Mouse (Mus musculus): ENCODE measurements around the gene Zdhhc20.
"Not testable (repeated sequence)": the region's sequence is repeated elsewhere in the genome, so short reads cannot be mapped to it uniquely, and the experiment has no call there.

The Zdhhc20 gene

DNA sequence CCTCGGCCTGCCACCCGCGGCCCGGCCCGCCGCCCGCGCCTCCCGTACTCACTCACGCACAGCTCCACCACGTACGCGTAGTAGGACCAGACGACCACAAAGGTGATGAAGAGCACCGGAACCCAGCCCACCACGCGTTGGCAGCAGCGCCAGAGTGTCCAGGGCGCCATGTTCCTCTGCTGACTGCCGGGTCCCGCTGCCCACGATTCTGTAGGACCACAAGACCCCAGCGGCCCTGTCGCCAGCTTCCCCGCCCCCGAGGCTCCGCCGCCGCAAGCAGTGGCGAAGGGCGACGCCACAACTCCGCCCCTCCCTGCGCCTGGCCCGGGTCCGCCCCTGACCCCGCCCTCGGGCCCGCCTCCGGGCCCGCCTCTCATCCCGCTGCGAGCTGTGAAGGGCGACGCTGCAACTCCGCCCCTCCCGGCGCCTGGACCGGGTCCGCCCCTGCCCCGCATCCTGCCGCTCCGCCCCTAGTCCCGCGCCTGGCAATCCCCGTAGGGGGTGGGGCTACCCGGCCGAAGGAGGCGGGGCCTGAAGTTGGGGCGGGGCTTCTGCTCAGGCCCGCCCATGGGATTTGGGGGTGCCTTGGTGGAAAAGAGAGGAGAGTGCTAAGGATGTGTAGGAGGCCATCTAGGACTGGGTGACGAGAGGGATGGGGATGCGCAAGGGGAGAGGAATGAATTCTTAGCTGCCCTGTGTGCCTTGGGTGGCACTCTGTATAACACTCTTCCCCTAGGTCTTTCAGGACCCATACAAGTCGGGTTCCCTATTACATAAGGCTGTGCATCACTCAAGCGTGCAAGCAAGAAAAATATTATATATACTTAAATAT is at the start of gene Zdhhc20:
Gene Zdhhc20, minus strand, starts transcription at position 266 of the 832 bp plus-strand sequence.
- DNase-seq (ENCODE audit: low read depth, low spot score) = peak; percentile 97

DNA sequence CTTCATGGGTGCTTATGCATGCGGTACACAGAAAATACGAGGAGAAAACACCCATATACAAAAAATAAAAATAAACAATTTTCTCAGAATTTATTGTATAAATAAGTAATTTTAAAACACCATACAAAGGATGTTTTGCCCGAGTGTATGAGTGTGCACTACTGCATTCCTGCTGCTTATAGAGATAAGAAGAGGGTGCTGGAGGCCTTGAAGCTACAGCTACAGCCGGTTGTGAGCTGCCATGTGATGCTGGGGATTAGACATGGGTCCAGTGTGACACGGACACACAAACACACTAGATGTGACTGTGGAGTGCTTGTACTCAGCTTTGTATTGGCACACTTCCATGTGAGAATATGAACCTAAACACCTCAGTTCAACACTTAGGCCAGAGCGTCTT is 47.2 kb upstream of the Zdhhc20 start:
- no peak for DNase-seq (ENCODE audit: low read depth, low spot score)

DNA sequence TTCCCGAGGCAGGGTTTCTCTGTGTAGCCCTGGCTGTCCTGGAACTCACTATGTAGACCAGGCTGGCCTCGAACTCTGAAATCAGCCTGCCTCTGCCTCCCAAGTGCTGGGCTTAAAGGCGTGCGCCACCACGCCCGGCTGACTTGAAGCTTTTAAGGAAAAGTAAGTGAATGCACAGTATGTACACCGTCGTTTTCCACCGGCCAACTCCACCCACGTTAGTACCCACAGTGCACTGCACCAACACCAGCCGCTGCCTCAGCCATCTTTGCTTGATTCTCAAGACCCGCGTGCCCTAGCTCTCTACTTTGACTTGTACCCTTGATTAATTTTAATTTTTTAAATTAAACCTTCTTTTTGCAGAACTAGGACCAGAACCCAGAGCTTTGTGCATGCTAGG is 44.6 kb upstream of the Zdhhc20 start:
- DNase-seq (ENCODE audit: low read depth, low spot score) = no peak

DNA sequence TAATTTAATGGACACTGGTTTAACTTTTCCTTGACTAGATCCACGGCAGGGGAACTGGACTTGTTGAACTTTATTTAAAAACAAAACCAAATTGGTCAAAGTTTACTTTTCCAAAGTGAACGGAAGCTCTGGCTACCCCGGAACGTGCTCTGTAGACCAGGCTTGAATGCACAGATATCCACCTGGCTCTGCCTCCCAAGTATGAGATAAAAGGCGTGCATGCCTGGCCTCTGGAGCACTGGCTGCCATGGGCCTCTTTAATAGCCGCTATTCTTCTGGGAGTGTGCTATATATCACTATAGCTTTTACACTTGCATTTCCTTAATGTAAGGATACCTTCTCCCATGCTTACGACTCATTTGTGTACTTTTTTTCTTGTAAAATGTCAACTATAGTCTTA is 43.5 kb upstream of the Zdhhc20 start:
- DNase-seq (ENCODE audit: low read depth, low spot score) = no peak

DNA sequence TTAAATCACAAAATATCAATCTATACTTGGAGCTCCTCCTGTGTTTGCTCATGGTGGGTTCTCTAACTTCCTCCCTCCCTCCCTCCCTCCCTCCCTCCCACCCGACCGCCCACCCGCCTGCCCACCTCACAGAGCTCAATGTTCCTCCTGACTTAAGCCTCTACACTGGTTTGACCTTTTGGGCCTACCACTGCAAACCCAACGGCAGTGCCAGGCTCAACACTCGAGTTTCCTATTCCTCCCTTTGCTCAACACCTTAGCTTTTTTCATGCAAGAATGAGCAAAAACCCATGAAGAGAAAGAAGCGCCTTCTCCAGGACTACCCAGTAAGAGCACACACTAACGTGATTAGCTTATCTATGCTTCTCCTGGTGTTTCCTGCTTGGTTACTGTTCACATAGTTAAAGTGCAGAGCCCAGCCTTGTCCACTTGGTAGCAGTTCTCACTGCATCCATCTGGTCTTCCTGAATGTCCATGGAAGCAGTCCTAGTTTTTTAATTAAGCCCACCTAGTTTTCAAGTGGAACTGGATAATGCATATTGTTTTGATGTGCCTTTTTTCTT is 42.9 kb upstream of the Zdhhc20 start:
- no peak for DNase-seq (ENCODE audit: low read depth, low spot score)

DNA sequence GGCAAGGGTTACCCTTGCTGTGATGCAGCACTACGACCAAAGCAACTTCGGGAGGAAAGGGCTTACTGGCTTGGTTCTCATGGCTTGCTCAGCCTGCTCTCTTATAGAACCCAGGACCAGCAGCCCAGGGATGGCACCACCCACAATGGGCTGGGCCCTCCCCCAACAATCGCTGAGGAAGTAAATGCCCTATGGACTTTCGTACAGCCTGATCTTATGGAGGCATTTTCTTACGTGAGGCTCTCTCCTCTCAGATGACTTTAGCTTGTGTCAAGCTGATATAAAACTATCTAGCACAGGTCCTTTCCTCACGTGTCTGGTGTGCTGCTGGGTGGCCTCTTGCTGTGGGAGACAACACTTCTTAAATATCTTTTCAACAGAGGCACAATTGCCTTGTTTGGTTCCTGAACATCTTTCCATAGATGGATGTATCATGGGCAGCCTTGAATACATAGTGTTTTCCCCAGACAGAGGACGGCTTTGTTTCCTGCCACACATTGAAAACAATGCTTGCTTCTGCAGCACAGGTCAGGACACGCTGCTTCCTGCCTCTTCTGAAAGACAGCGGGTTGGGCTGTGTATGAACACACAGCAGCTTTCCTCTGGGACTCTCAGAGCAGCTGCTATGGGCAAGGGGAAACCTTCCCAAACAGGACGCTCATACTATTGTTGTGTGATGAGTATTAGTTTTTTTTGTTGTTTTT is 31.5 kb upstream of the Zdhhc20 start:
- DNase-seq (ENCODE audit: low read depth, low spot score) = no peak

DNA sequence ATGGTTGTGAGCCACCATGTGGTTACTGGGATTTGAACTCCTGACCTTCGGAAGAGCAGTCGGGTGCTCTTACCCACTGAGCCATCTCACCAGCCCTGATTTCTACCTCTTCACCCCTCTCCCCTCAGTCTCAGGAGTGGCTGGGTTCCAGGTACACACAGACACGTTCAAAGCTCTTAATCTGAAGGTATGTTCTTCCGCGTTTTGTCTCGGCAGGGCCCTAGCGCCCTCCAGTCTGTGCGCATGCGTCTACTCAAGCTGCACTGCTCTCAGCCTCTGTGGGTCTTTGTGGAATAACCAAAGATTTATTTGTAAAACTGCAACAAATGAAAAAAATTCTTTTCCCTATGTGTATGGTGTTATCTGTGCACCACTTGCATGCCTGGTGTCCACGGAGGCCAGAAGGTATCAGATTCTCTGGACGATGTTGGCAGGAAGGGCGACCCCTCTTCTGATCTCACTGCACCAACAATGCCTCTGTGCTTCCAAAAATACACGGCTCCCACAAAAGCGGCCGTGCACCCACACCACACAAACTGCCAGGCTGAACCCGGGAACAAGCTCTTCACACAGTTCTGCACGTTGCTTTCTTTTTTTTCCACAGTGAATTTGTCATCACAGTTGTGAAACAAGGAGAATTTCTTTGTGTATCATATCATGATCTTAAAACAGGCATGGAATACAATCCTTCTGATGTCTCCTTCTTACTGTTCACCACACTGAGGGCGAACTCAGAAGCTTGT is 30.7 kb upstream of the Zdhhc20 start:
- no peak for DNase-seq (ENCODE audit: low read depth, low spot score)

DNA sequence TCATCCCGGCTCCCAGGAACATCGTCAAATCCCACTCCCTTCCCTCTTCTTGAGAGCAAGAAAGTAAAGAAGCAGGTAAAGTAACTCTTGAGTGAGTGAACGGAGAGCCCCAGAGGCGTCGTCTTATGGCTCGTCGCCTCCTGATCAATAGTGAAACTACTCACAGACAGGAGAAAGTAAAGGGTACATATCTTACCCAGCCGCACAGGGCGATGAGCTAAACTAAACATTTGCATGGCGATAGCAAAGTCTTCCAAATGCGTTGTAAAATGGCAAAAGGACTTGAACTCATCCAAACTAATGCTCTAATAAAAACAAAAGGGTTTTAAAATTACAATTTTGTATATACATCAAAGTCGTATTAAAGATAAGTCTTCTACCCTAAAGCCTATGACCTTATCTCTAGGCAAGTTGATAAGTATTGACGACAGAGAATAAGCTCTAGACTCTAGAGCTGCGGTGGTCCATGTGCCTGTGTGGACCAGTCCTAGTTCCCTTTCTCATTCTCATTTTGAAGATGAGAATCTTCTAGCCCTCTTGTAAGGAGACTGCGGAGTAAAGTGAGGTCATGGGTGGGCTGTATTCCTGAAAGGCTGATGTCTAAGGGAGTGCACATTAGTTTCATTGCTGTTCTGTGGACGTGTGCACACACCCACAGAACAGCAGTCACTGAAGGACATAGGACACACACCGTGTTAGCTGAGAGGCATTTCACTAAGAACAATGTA is 29.2 kb upstream of the Zdhhc20 start:
- DNase-seq (ENCODE audit: low read depth, low spot score) = no peak

DNA sequence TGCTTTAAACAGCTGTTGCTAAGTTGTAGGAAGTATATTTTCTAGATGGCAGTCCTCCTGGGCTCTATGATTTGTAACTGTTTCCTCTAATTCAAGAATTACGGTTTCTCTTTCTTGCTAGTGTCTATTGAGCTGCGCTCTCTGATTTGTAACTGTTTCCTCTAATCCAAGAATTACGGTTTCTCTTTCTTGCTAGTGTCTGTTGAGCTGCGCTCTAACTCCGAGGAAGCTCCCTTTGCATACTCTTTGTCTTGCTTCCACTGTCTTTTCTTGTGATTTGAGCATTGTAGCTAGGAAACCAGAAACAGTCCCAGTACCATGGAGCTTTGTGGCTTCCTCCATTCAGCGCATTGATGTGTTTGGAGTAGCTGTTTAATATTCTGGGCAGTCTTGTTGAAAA is 25.3 kb upstream of the Zdhhc20 start:
- no peak for DNase-seq (ENCODE audit: low read depth, low spot score)

DNA sequence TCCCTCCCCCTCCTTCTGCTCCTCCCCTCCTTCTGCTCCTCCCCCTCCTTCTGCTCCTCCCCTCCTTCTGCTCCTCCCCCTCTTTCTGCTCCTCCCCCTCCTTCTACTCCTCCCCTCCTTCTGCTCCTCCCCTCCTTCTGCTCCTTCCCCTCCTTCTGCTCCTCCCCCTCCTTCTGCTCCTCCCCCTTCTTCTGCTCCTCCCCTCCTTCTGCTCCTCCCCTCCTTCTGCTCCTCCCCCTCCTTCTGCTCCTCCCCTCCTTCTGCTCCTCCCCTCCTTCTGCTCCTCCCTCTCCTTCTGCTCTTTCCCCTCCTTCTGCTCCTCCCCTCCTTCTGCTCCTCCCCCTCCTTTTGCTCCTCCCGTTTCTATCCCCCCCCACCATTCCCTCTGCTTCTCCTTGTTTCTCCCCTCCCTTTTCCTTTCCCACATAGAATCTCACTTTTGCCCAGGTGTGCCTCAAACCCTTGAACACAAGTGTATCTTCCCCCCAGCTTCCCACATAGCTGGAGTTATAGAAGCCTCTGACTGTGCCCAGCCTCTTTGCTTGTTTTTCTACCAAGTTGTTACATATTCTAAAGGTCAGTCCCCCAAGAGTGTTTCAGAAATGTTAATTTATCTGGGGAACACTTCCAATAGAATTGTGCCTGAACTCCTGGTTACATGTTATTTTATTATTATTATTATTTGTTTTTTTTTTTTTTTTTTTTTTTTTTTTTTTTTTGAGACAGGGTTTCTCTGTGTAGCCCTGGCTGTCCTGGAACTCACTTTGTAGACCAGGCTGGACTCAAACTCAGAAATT is 22.3 kb upstream of the Zdhhc20 start:
- DNase-seq (ENCODE audit: low read depth, low spot score) = not testable (repeated sequence)

DNA sequence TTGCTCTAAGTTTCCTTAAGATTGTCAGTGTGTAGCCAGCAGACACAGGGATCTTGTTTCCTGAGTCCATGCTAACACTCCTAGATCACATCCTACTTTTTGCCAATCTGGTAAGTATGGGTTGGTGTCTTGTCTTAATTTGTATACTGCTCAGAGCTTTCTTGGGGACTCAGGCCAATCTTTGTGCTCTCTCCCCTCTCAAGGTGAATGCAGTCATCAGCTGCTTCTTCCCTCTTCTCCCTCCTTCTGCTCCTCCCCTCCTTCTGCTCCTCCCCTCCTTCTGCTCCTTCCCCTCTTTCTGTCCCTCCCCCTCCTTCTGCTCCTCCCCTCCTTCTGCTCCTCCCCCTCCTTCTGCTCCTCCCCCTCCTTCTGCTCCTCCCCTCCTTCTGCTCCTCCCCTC is 21.7 kb upstream of the Zdhhc20 start:
- not testable (repeated sequence) for DNase-seq (ENCODE audit: low read depth, low spot score)

DNA sequence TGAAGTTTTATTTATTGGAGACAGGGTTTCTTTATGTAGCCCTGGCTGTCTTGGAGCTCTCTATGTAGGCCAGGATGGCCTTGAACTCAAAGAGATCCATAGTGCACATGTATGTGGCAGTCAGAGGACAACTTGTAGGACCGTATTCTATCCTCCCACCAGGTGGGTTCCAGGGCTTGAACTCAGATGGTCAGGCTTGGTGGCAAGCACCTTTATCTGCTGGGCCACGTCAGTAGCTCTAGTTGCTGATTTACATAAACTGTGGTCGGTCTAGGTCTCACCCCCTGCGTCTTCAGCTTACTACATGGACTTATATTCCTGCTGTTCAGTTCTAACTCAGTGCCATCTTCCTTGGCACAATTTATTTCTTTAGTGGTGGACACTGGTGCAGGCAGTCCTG is 21.2 kb upstream of the Zdhhc20 start:
- no peak for DNase-seq (ENCODE audit: low read depth, low spot score)

DNA sequence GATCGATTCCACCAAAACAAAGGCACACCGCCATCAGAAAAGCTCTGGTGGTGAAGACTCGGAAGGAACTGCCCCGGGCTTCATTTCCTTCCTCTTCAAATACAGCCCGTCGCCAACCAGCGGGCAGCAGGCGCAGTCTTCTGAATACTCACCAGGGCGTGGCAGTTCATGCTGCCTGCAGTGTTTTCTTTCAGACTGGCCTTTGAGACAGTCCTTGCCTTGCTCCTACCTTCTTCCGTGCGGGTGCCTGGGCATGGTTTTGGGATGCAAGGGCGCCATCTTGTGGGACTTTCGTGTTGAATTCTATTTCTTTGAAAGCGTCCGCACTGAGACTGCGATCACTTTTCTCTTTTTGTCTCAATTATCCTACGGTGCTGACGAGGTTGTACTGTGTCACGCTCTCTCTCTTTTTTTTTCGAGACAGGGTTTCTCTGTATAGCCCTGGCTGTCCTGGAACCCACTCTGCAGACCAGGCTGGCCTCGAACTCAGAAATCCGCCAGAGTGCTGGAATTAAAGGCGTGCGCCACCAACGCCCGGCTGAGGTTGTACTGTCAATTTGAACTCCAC is 20.5 kb upstream of the Zdhhc20 start:
- DNase-seq (ENCODE audit: low read depth, low spot score) = peak; percentile 87

DNA sequence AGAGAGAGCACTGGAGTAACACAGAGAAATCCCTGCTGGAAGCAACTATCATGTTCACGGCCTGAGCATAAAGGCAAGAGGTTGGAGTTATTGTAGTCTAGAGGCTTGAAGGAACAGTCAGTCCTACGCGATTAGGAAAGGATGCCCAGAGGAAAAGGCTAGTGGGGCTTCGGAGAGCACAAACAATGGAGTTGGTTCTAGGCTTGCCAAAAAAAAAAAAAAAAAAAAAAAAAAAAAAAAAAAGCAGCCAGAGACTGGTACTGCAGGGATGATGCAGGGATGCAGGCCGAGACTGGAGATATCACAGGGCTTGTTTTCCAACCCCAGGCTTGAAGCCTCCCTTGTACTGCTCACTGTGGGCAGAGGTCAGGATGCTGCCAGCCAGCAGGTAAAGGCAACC is 19.2 kb upstream of the Zdhhc20 start:
- DNase-seq (ENCODE audit: low read depth, low spot score) = no peak

DNA sequence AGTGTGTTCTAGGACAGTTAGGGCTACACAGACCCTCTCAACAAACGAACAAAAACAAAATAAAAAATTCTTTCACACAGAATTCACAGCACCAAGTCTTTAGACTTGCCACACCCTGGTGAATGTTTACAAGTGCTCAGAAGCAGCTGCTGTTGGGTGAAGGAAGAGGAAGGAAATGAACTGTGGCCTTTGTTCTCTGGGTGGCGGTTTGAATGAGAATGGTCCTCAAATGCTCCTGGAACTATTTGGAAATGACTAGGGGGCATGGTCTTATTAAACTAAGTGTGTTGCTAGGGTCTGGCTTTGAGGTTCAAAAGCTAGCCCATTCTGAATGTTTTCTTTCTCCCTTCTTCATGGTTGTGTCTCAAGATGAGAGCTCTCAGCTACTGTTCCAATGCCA is 18.4 kb upstream of the Zdhhc20 start:
- peak; percentile 54 for DNase-seq (ENCODE audit: low read depth, low spot score)

DNA sequence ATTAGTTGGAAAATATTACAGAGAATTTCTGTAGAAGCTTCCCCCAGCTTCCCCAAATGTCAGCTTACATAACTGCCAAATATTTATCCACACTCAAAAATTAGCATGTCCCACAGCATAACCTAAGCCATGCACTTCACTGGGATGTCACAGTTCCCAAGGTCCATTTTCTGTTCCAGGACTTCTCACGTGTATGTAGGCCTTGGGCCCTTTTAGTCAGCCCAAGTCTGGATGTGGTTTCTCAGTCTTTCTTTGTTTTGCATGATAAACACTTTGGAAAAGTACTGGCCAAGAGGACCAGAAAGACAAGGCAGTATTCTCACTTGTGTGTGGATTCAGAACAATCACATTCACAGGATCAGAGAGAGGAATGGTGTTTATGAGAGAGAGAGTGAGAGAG is 11.9 kb upstream of the Zdhhc20 start:
- no peak for DNase-seq (ENCODE audit: low read depth, low spot score)

DNA sequence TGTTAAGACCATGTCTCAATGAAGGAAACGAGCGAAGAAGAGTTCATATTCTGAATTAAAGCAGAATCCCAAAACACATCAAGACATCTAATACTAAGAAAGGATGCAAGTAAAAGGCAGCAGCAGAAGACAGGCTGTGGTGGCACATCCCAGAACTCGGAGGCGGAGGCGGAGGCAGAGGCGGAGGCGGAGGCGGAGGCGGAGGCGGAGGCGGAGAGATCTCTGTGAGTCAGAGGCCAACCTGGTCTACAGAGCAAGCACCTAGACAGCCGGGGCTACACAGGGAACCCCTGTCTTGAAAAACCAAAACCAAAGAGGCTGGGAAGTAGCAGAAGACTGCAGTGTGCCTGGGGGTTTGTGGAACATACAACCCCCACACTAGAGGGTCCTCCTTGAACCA is 6.8 kb upstream of the Zdhhc20 start:
- DNase-seq (ENCODE audit: low read depth, low spot score) = peak; percentile 50

DNA sequence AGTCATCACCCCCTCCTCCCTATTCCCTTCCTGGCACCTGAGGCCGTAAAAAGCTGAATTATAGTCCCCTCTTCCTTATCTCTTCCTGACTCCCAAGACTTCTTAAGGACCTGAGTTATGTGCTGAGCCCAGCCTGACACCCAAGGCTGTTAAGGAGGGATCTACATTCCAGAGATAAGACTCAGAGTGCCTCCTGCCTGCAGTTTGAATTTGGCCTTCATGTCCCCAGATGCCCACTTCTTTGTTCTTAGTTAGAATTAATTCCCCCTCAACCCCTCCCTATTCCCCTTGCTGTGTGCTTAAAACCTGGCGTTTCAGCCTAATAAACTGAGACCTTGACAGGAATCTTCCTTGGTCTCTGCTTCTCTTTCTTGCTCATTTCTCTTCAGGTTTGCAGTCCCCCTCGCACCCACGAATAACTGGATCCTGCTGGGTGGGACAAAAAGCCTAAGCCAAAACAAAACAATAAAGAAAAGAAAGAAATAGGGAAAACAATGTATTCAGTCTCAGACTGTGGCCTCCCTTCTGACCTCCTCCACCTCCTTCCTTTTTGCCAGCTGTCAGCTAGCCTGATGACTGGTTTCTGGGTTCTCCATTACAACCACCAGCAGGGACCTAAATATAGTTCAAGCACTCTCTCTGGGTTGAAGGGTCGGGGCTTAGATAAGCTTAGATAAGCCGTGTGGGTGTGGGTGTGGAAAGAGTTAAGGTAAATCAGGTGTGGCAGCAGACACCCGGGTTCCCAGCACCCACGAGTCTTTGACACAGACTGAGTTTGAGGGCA is 6.2 kb upstream of the Zdhhc20 start:
- DNase-seq (ENCODE audit: low read depth, low spot score) = not testable (repeated sequence)

DNA sequence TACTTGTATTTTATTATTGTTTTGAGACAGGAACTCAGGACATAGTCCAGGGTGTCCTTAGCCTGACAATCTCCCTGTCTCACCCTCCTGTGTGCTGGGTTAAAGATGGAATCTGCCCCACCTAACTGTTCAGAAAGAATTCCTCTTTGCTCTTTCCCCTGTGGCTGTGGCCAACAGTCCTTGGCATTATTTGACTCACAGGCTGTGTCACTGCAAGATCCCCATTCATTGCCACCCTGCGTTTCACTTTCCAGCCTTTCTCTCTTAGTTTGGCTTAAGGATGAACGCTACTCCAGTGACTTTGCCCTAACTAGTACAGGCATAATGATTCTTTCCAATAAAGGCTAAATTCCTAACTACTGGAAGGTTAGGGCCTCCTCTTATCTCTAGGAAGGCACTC is 4.3 kb upstream of the Zdhhc20 start:
- DNase-seq (ENCODE audit: low read depth, low spot score) = no peak

Data from CD4-positive helper T cell, adult 2 months (primary cell).